Mouse (Mus musculus) ES-E14 (cell line): Measurements from ENCODE around the gene Zfp472. TPM values are rescaled to one million over a fixed set of nuclear protein-coding genes. Genes with fewer than 3 reads are reported as not detected.

Source experiments
- DNase-seq: peaks from one replicate; pipeline ENCODE4 v3.0.0-alpha.2; 2013; ENCODE audit warnings: low read depth, low spot score
- H3K27ac ChIP-seq: 2 replicates; pipeline ENCODE4 v1.5.1; 2012; ENCODE audit warnings: low read depth, mild to moderate bottlenecking, low read length, moderate library complexity, mixed read lengths; ENCODE audit not compliant: poor library complexity, insufficient read depth, severe bottlenecking
- H3K36me3 ChIP-seq: 2 replicates; pipeline ENCODE4 v1.6.1; 2012; ENCODE audit warnings: mild to moderate bottlenecking, low read length, moderate library complexity, mixed read lengths; ENCODE audit not compliant: control insufficient read depth, poor library complexity, insufficient read depth, severe bottlenecking
- H3K4me1 ChIP-seq, 2 experiments: fragments of 150-350 bp in 1 of 2; sonication (generic) in 1 of 2; 2 replicates each; pipeline ENCODE4 v1.6.1; 2012; ENCODE audit warnings: low read length in 2 of 2, mild to moderate bottlenecking in 1 of 2, mixed read lengths in 1 of 2; ENCODE audit not compliant: control insufficient read depth in 2 of 2, insufficient read depth in 2 of 2, poor library complexity in 1 of 2
- H3K4me3 ChIP-seq, 2 experiments: fragments of 150-350 bp in 1 of 2; sonication (generic) in 1 of 2; 2 replicates each; pipeline ENCODE4 v1.5.1; 2012; ENCODE audit warnings: low read length in 2 of 2, low read depth in 1 of 2, mild to moderate bottlenecking in 1 of 2, mixed read lengths in 1 of 2; ENCODE audit not compliant: insufficient read depth in 1 of 2, poor library complexity in 1 of 2, severe bottlenecking in 1 of 2
- H3K9ac ChIP-seq: 2 replicates; pipeline ENCODE4 v1.6.1; 2012; ENCODE audit warnings: low read depth, mild to moderate bottlenecking, low read length, mixed read lengths; ENCODE audit not compliant: poor library complexity, insufficient read depth, severe bottlenecking
- H3K9me3 ChIP-seq: fragments of 150-350 bp; sonication (generic); 2 replicates; pipeline ENCODE4 v1.6.1; 2012; ENCODE audit warnings: low read depth, mild to moderate bottlenecking, low read length; ENCODE audit not compliant: control insufficient read depth, insufficient read depth
- CHD2 ChIP-seq: IDR thresholded peaks from 2 replicates; pipeline ENCODE4 v1.6.1; 2014; ENCODE audit warnings: mild to moderate bottlenecking, low read depth, low read length, inconsistent platforms
- HCFC1 ChIP-seq: IDR thresholded peaks from 2 replicates; pipeline ENCODE4 v1.6.1; 2012; ENCODE audit warnings: low read length, inconsistent platforms, borderline replicate concordance; ENCODE audit not compliant: insufficient read depth
- MAFK ChIP-seq: IDR thresholded peaks from 2 replicates; pipeline ENCODE4 v1.6.1; 2014; ENCODE audit warnings: mild to moderate bottlenecking, low read depth, low read length, inconsistent platforms; ENCODE audit not compliant: insufficient read depth
- ZC3H11A ChIP-seq: IDR thresholded peaks from 2 replicates; pipeline ENCODE4 v1.6.1; 2012; ENCODE audit warnings: low read depth, mild to moderate bottlenecking, inconsistent platforms, low read length, borderline replicate concordance
- ZNF384 ChIP-seq: IDR thresholded peaks from 2 replicates; pipeline ENCODE4 v1.6.1; 2012; ENCODE audit warnings: low read depth, low read length, inconsistent platforms
- in situ Hi-C, 2 experiments: fragments of 600-800 bp; cut with MboI; formaldehyde crosslinking; loops; one replicate each; pipeline ENCODE4 v1.15.1; 2025; ENCODE audit warnings: low sequenced_read_pairs in 2 of 2, inconsistent platforms in 1 of 2; ENCODE audit not compliant: unreplicated experiment in 2 of 2
- total RNA-seq: library from RNA; depleted of rRNA; stranded (reverse); fragments of 300-350 nt; gene quantifications from 2 replicates; pipeline ENCODE4 v1.2.3, GENCODE M21; 2012

Zfp472 gene
- total RNA-seq, 1 experiment: 9.0 TPM

GRCm38 (mm10) chr17:32923681-32924080 lies 41.9 kb upstream of the Zfp472 start:
- TF ChIP-seq ZNF384 (no peak), CHD2 (no peak), HCFC1 (no peak), MAFK (no peak), ZC3H11A (no peak)
- H3K9ac ChIP-seq: no peak overlapping the region
- in situ Hi-C loops: no loop called here
- H3K4me3 ChIP-seq: no peak overlapping the region
- no peak overlapping the region for H3K27ac ChIP-seq
- no peaks in the 10 kb centered on the region for H3K9me3 ChIP-seq
- DNase-seq: no peak
- no peaks in the 10 kb centered on the region for H3K36me3 ChIP-seq
- H3K4me1 ChIP-seq: peaks cover 4 to 7% of the 10 kb centered on the region in 2 experiments; a peak in 2 of 4 replicates

- H3K4me3 ChIP-seq: peak overlapping the region; percentile 63 to 85
- H3K36me3 ChIP-seq: no peaks in the 10 kb centered on the region; the same call in 1 of the 2 replicates
- TF ChIP-seq HCFC1 (no peak), MAFK (no peak), CHD2 (no peak), ZNF384 (no peak), ZC3H11A (no peak)
- in situ Hi-C loops: no loop called here
- H3K4me1 ChIP-seq: peaks cover 4 to 7% of the 10 kb centered on the region in 2 experiments; a peak in 2 of 4 replicates
- H3K9ac ChIP-seq: peak overlapping the region; percentile 81
- no peaks in the 10 kb centered on the region for H3K9me3 ChIP-seq
- no peak for DNase-seq
- H3K27ac ChIP-seq: peak overlapping the region; percentile 26; the same call in 1 of the 2 replicates
Measured at GRCm38 (mm10) chr17:32924658-32925312, 40.8 kb upstream of the Zfp472 start.

- no peaks in the 10 kb centered on the region for H3K9me3 ChIP-seq
- H3K4me1 ChIP-seq: peaks cover 4 to 7% of the 10 kb centered on the region in 2 experiments; a peak in 2 of 4 replicates
- in situ Hi-C loops: no loop called here
- no peak for DNase-seq
- H3K9ac ChIP-seq: no peak overlapping the region
- H3K27ac ChIP-seq: no peak overlapping the region
- TF ChIP-seq MAFK (no peak), CHD2 (no peak), ZNF384 (no peak), ZC3H11A (no peak), HCFC1 (no peak)
- H3K4me3 ChIP-seq: no peak overlapping the region
- peaks cover 1% of the 10 kb centered on the region; the same call in 1 of the 2 replicates for H3K36me3 ChIP-seq
Measured at GRCm38 (mm10) chr17:32927803-32928202, 37.8 kb upstream of the Zfp472 start.

- in situ Hi-C loops: no loop called here
- H3K27ac ChIP-seq: no peak overlapping the region
- H3K9ac ChIP-seq: no peak overlapping the region
- no peak for TF ChIP-seq HCFC1
- TF ChIP-seq MAFK: no peak
- TF ChIP-seq CHD2: no peak
- no peak for TF ChIP-seq ZNF384
- TF ChIP-seq ZC3H11A: no peak
- H3K4me3 ChIP-seq: no peak overlapping the region
- H3K36me3 ChIP-seq: no peaks in the 10 kb centered on the region
- no peaks in the 10 kb centered on the region for H3K9me3 ChIP-seq
- no peaks in the 10 kb centered on the region for H3K4me1 ChIP-seq
- DNase-seq: no peak
Measured at GRCm38 (mm10) chr17:32939831-32940230, 25.8 kb upstream of the Zfp472 start.
